Mouse (Mus musculus) thymus, adult 2 months (tissue): ENCODE measurements around the gene Mmp23. TPM values are rescaled to one million over a fixed set of nuclear protein-coding genes. Genes with fewer than 3 reads are reported as not detected.
"Not testable (repeated sequence)": the region's sequence is repeated elsewhere in the genome, so short reads cannot be mapped to it uniquely, and the experiment has no call there.

Experiments used
- DNase-seq: peaks from one replicate; pipeline ENCODE4 v3.0.0; 2021
- H3K27ac ChIP-seq: fragments of 200-500 bp; 2 replicates; pipeline ENCODE4 v1.5.1; 2012; ENCODE audit warnings: low read length, control low read depth; ENCODE audit not compliant: control insufficient read depth, insufficient read depth
- H3K27me3 ChIP-seq: fragments of 200-500 bp; 2 replicates; pipeline ENCODE4 v1.6.1; 2012; ENCODE audit warnings: mild to moderate bottlenecking, low read length, moderate library complexity, mixed read lengths; ENCODE audit not compliant: control insufficient read depth, insufficient read depth
- H3K36me3 ChIP-seq: fragments of 200-500 bp; 2 replicates; pipeline ENCODE4 v1.6.1; 2012; ENCODE audit warnings: mild to moderate bottlenecking, low read length, moderate library complexity; ENCODE audit not compliant: control insufficient read depth, insufficient read depth
- H3K4me1 ChIP-seq: fragments of 200-500 bp; replicated peaks from 2 replicates; pipeline ENCODE4 v1.6.1; 2012; ENCODE audit warnings: low read length; ENCODE audit not compliant: control insufficient read depth, insufficient read depth
- H3K4me3 ChIP-seq: fragments of 200-500 bp; 2 replicates; pipeline ENCODE4 v1.5.1; 2012; ENCODE audit warnings: mild to moderate bottlenecking, low read length, control low read depth, moderate library complexity; ENCODE audit not compliant: control insufficient read depth, insufficient read depth
- CTCF ChIP-seq: fragments of 200-500 bp; IDR thresholded peaks from 2 replicates; pipeline ENCODE4 v1.5.1; 2012; ENCODE audit warnings: mild to moderate bottlenecking, control low read depth, low read length, moderate library complexity, borderline replicate concordance; ENCODE audit not compliant: control insufficient read depth, poor library complexity, insufficient read depth; ENCODE audit errors: extremely low read depth
- POLR2A ChIP-seq: fragments of 200-500 bp; IDR thresholded peaks from 2 replicates; pipeline ENCODE4 v1.6.1; 2012; ENCODE audit warnings: mild to moderate bottlenecking, low read length, control low read depth, moderate library complexity; ENCODE audit not compliant: control insufficient read depth, poor library complexity, insufficient read depth; ENCODE audit errors: extremely low read depth
- WGBS: fragments of 180-500 bp; shearing (Covaris S2); methylation state at CpG from one replicate; pipeline ENCODE4 v1.1.7; 2018; 5-methylcytosine and 5-hydroxymethylcytosine counted together
- polyA plus RNA-seq: library from polyadenylated mRNA; depleted of rRNA; stranded (reverse); fragments of >200 nt; gene quantifications from 2 replicates; pipeline ENCODE4 v1.2.3, GENCODE M21; 2012

Mmp23 gene
- polyA plus RNA-seq, 1 experiment, result 17.0 TPM

GRCm38 (mm10) chr4:155649355-155649754 is 3.8 kb downstream of the Mmp23 start:
- H3K4me1 ChIP-seq, result peaks cover 15% of the 10 kb centered on the region
- H3K27ac ChIP-seq, result no peak overlapping the region
- peaks cover 51% of the 10 kb centered on the region for H3K36me3 ChIP-seq
- no peak overlapping the region for H3K4me3 ChIP-seq
- WGBS, result 96% methylated on average over 11 of the region's 11 CpGs
- peaks cover 18% of the 10 kb centered on the region for H3K27me3 ChIP-seq
- no peak for DNase-seq
- TF ChIP-seq POLR2A, result no peak
- TF ChIP-seq CTCF, result no peak

DNA sequence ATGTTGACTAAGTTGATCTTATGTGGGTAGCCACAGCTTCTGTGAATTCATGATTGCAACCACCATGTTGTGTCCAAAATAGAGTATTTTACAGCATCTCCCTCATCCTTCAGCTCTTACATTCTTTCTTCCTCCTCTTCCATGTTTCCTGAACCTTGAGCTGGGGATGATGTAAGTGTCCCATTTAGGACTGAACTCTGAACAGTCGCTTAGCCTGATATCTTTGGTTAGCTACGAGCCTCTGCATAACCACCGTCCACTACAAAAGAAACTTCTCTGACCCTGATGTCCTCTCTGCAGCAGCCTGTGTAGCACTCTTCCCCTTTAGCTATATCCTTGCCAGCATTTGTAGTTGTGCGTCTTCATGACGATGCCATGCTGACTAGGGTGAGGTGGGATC is 7.5 kb downstream of the Mmp23 start:
- DNase-seq, result no peak
- no peak overlapping the region for H3K27ac ChIP-seq
- H3K36me3 ChIP-seq, result peaks cover 80% of the 10 kb centered on the region
- no peak for TF ChIP-seq POLR2A
- TF ChIP-seq CTCF, result no peak
- 99% methylated on average over 5 of the region's 5 CpGs for WGBS
- H3K27me3 ChIP-seq, result no peaks in the 10 kb centered on the region
- no peak overlapping the region for H3K4me3 ChIP-seq
- H3K4me1 ChIP-seq, result no peaks in the 10 kb centered on the region

- H3K27me3 ChIP-seq, H3K4me3 ChIP-seq, DNase-seq, H3K27ac ChIP-seq, H3K4me1 ChIP-seq: not testable (repeated sequence)
- H3K36me3 ChIP-seq, result peaks cover 81% of the 10 kb centered on the region
- WGBS, result 98% methylated on average over 2 of the region's 2 CpGs
Observed at GRCm38 (mm10) chr4:155645308-155645707, 7.9 kb downstream of the Mmp23 start, which contains the start of gene Gm10563. Gm10563 (minus strand) TSS chr4:155645408.

DNA sequence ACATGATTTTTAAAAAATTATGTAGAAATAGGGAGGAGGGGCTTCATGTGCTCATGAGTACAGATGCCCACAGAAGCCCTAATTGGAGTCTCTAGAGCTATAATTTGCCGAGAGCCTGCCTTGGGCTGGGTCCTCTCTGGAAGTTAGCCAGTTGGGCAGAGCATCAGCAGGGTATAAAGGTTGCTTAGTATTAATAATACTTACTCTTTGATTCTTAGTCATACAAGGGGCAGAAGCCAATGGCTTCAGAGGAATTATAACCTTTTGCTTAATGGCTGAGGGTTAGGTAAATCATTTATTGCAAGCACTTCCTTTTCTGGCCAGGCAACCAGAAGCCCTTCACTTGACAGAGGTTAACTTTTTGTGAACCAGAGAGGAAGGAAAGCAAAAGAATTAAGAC is 9.7 kb downstream of the Mmp23 start:
- H3K4me3 ChIP-seq, result no peak overlapping the region
- no peaks in the 10 kb centered on the region for H3K27me3 ChIP-seq
- no peak for TF ChIP-seq CTCF
- TF ChIP-seq POLR2A, result no peak
- H3K36me3 ChIP-seq, result peaks cover 74% of the 10 kb centered on the region
- 97% methylated on average over 1 of the region's 1 CpGs for WGBS
- H3K4me1 ChIP-seq, result no peaks in the 10 kb centered on the region
- no peak overlapping the region for H3K27ac ChIP-seq
- no peak for DNase-seq

DNA sequence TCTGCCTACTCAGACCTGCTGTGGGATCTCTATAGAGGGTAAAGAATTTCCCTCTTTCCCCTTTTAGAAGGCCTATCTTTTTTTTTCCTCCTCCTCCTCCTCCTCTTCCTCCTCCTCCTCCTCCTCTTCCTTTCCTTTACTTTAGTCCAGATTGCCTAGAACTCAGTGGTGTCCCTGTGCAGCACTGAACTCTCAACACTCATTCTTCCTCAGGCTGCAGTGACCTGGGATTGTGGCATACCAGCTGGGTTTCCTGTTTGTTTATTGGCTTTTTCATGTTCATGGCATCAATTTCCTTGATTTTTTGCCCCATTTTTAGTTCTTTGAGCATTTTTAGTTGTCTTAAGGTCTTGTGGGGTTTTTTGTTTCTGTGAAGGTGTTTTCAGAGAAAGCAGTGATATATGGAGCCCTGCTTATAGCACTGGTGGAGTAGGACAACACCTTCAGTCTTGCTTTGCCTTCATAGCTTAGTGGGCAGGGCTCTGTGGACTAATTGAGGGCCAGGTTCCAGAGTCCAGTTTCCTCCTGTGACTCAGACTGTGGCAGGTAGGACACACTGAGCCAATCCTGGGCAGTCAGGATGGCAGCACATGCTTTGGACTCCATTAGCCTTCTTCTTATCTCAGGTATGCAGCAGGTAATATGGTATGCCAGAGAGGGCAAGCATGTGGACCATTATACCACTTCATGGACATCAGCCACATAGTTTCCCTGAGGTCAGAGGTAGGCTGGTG is 17.3 kb downstream of the Mmp23 start:
- Histone ChIP-seq H3K4me3 (no peak overlapping the region), H3K4me1 (no peaks in the 10 kb centered on the region), H3K27me3 (no peaks in the 10 kb centered on the region), H3K27ac (no peak overlapping the region), H3K36me3 (peaks cover 75% of the 10 kb centered on the region)
- DNase-seq, result no peak
- TF ChIP-seq CTCF (no peak), POLR2A (no peak)

DNA sequence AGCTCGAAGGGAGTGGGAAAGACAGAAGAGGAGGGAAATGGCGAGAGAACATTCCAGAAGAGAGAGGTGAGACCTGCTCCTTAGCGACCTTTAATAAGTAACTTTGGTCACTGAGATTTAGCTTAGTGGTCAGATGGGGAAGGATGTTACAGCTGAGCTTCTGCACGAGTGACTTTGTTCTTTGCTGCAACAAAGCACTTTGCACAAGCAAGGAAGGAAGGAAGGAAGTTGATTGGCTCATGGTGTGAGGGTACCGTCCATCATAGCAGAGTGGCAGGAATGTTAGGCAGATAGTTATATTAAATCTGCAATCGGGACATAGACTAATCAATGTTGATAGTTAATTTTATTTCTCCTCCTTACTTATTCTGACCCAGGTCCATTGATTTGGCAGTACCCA is 22.9 kb downstream of the Mmp23 start:
- no peak for TF ChIP-seq POLR2A
- no peak for TF ChIP-seq CTCF
- Histone ChIP-seq H3K36me3 (peaks cover 65% of the 10 kb centered on the region), H3K4me1 (0 out of 2 replicates have a peak, but pooled peaks cover 1% of the 10 kb centered on the region), H3K4me3 (no peak overlapping the region), H3K27ac (no peak overlapping the region), H3K27me3 (no peaks in the 10 kb centered on the region)
- no peak for DNase-seq
- WGBS, result 91% methylated on average over 6 of the region's 6 CpGs

- peak within 1 kb of the TSS; percentile 89 for H3K27ac ChIP-seq
- H3K4me1 ChIP-seq, result peaks cover 5% of the 10 kb centered on the region
- peak; percentile 72 for TF ChIP-seq POLR2A
- TF ChIP-seq CTCF, result peak; percentile 27; the same call in 1 of the 2 replicates
- H3K4me3 ChIP-seq, result peak within 1 kb of the TSS; percentile 83
- WGBS, result under 1% methylated on average over 84 of the region's 84 CpGs
- peak; percentile 94 for DNase-seq
- H3K27me3 ChIP-seq, result no peaks in the 10 kb centered on the region
- peaks cover 22% of the 10 kb centered on the region for H3K36me3 ChIP-seq
Observed at GRCm38 (mm10) chr4:155624338-155625291, 28.6 kb downstream of the Mmp23 start, which contains the start of gene Cdk11b. Cdk11b (plus strand) TSS chr4:155624854.
